24 mouse cellular contexts compared by ENCODE assay signal in genomic region chr1:34244678-34245077, GRCm38 (mm10).
DNase-seq lines count a peak whose midpoint lies in the region; ATAC-seq and TF ChIP-seq lines count a peak whose summit lies in the region.
"Had no signal": no experiment of that assay in that cellular context is flagged by ENCODE, and none has a peak within 500 bp of the region (broad histone marks: within the 10 kb centered on the region; RNA-seq: fewer than 3 reads in every experiment).

No protein-coding gene starts in this region.

- H3K4me2 ChIP-seq in heart, embryonic 14.5 days (ENCODE audit: low read length) = no peak overlapping the region
- H3K4me2 ChIP-seq in kidney, embryonic 16.5 days (replicated peaks; ENCODE audit: low read depth, low read length) = no peak overlapping the region
- H3K4me2 ChIP-seq in kidney, embryonic 14.5 days (replicated peaks; ENCODE audit: low read depth, low read length) = no peak overlapping the region
- H3K4me2 ChIP-seq in heart, postnatal 0 days (ENCODE audit: low read depth, low read length) = no peak overlapping the region
- H3K4me2 ChIP-seq: forebrain, embryonic 13.5 days; hindbrain, embryonic 15.5 days; limb, embryonic 12.5 days; liver, embryonic 15.5 days; lung, embryonic 14.5 days had no signal

- no peak for TF ChIP-seq EP300 in heart, postnatal 0 days (IDR thresholded peaks at IDR 0.05; ENCODE audit: low read depth)

- intact Hi-C loops in heart, postnatal 25 days (cut with DNase I) = no loop called here
- intact Hi-C loops in heart, postnatal 14 days (cut with DNase I) = no loop called here

- H3K4me1 ChIP-seq in heart, embryonic 14.5 days (ENCODE audit: control insufficient read depth in 2 of 2, insufficient read depth in 2 of 2, low read length in 2 of 2) = peaks cover 5 to 8% of the 10 kb centered on the region in 2 experiments; a peak in 3 of 4 replicates
- peaks cover 5% of the 10 kb centered on the region for H3K4me1 ChIP-seq in kidney, embryonic 16.5 days (ENCODE audit: insufficient read depth, low read length)
- H3K4me1 ChIP-seq in kidney, embryonic 14.5 days (ENCODE audit: control insufficient read depth, insufficient read depth, low read length) = no peaks in the 10 kb centered on the region
- peaks cover 12% of the 10 kb centered on the region for H3K4me1 ChIP-seq in heart, postnatal 0 days (ENCODE audit: control insufficient read depth, insufficient read depth)
- H3K4me1 ChIP-seq: forebrain, embryonic 13.5 days; hindbrain, embryonic 15.5 days; limb, embryonic 12.5 days; liver, embryonic 15.5 days had no signal

- H3K9me3 ChIP-seq in heart, embryonic 14.5 days (ENCODE audit: control insufficient read depth, low read length) = no peaks in the 10 kb centered on the region
- no peaks in the 10 kb centered on the region for H3K9me3 ChIP-seq in kidney, embryonic 16.5 days (ENCODE audit: low read length)
- no peaks in the 10 kb centered on the region for H3K9me3 ChIP-seq in kidney, embryonic 14.5 days (ENCODE audit: control insufficient read depth, low read length)
- H3K9me3 ChIP-seq in heart, postnatal 0 days (replicated peaks; ENCODE audit: control insufficient read depth, low read length) = no peaks in the 10 kb centered on the region
- H3K9me3 ChIP-seq: forebrain, embryonic 13.5 days; hindbrain, embryonic 15.5 days; limb, embryonic 12.5 days; liver, embryonic 15.5 days had no signal

- no peak for TF ChIP-seq CTCF in heart, postnatal 0 days (IDR thresholded peaks at IDR 0.05; ENCODE audit: low read depth)

- H3K27ac ChIP-seq in heart, embryonic 14.5 days (replicated peaks in 1 of 2; ENCODE audit: control insufficient read depth in 1 of 2, insufficient read depth in 1 of 2, low read depth in 2 of 2, low read length in 2 of 2) = peak overlapping the region; percentile 34 to 69
- H3K27ac ChIP-seq in kidney, embryonic 16.5 days (ENCODE audit: low read length) = no peak overlapping the region
- no peak overlapping the region for H3K27ac ChIP-seq in kidney, embryonic 14.5 days (ENCODE audit: low read depth, low read length)
- peak overlapping the region; percentile 80 for H3K27ac ChIP-seq in heart, postnatal 0 days (ENCODE audit: low read depth)
- H3K27ac ChIP-seq: forebrain, embryonic 13.5 days; hindbrain, embryonic 15.5 days; layer of hippocampus, adult 2 months; left cerebral cortex, adult 2 months; limb, embryonic 12.5 days; liver, embryonic 15.5 days had no signal

- H3K9ac ChIP-seq in heart, embryonic 14.5 days (ENCODE audit: low read length) = no peak overlapping the region
- H3K9ac ChIP-seq in kidney, embryonic 16.5 days (replicated peaks; ENCODE audit: low read length) = no peak overlapping the region
- H3K9ac ChIP-seq in kidney, embryonic 14.5 days (ENCODE audit: low read depth, low read length) = no peak overlapping the region
- no peak overlapping the region for H3K9ac ChIP-seq in heart, postnatal 0 days (replicated peaks; ENCODE audit: low read depth, low read length)
- H3K9ac ChIP-seq: forebrain, embryonic 13.5 days; hindbrain, embryonic 15.5 days; limb, embryonic 12.5 days; liver, embryonic 15.5 days; lung, embryonic 14.5 days had no signal

- H3K36me3 ChIP-seq in heart, embryonic 14.5 days (ENCODE audit: control insufficient read depth, insufficient read depth, low read length) = peaks cover 56% of the 10 kb centered on the region
- peaks cover 22% of the 10 kb centered on the region for H3K36me3 ChIP-seq in kidney, embryonic 16.5 days (ENCODE audit: insufficient read depth, low read length)
- H3K36me3 ChIP-seq in kidney, embryonic 14.5 days (ENCODE audit: control insufficient read depth, insufficient read depth, low read length) = peaks cover 26% of the 10 kb centered on the region; the same call in 1 of the 2 replicates
- H3K36me3 ChIP-seq in heart, postnatal 0 days (replicated peaks; ENCODE audit: control insufficient read depth, insufficient read depth, low read length) = peaks cover 59% of the 10 kb centered on the region

- no peak overlapping the region for H3K4me3 ChIP-seq in heart, embryonic 14.5 days (ENCODE audit: control insufficient read depth in 1 of 2, insufficient read depth in 1 of 2, low read depth in 1 of 2, low read length in 2 of 2)
- H3K4me3 ChIP-seq in kidney, embryonic 16.5 days (ENCODE audit: low read length) = no peak overlapping the region
- H3K4me3 ChIP-seq in kidney, embryonic 14.5 days (ENCODE audit: low read length) = no peak overlapping the region
- no peak overlapping the region for H3K4me3 ChIP-seq in heart, postnatal 0 days (ENCODE audit: low read depth, low read length)
- H3K4me3 ChIP-seq: forebrain, embryonic 13.5 days; hindbrain, embryonic 15.5 days; layer of hippocampus, adult 2 months; left cerebral cortex, adult 2 months; limb, embryonic 12.5 days; liver, embryonic 15.5 days had no signal

- ATAC-seq in heart, embryonic 14.5 days (ENCODE audit: insufficient number of reproducible peaks, insufficient read depth, low FRiP score, low read depth) = 0 out of 2 replicates have a peak, but pooled peaks have one; percentile 48
- ATAC-seq in kidney, embryonic 16.5 days (ENCODE audit: low FRiP score, low TSS enrichment) = peak; percentile 44; the same call in 1 of the 2 replicates
- ATAC-seq in kidney, embryonic 14.5 days (ENCODE audit: low FRiP score, low TSS enrichment) = no peak
- ATAC-seq in heart, postnatal 0 days (ENCODE audit: insufficient read depth, low read depth) = peak; percentile 74
- ATAC-seq: forebrain, embryonic 13.5 days; inflammation-experienced regulatory T-cells, adult 6 months had no signal

- no peaks in the 10 kb centered on the region for H3K27me3 ChIP-seq in heart, embryonic 14.5 days (ENCODE audit: control insufficient read depth, insufficient read depth, low read length)
- no peaks in the 10 kb centered on the region for H3K27me3 ChIP-seq in kidney, embryonic 16.5 days (ENCODE audit: insufficient read depth, low read length)
- H3K27me3 ChIP-seq in kidney, embryonic 14.5 days (ENCODE audit: control insufficient read depth, insufficient read depth, low read length) = no peaks in the 10 kb centered on the region
- no peaks in the 10 kb centered on the region for H3K27me3 ChIP-seq in heart, postnatal 0 days (ENCODE audit: control insufficient read depth, insufficient read depth, low read length)
- H3K27me3 ChIP-seq: forebrain, embryonic 13.5 days; hindbrain, embryonic 15.5 days; limb, embryonic 12.5 days; liver, embryonic 15.5 days had no signal

- 63% methylated on average over 10 of the region's 10 CpGs for WGBS in heart, embryonic 14.5 days
- 55% methylated on average over 10 of the region's 10 CpGs for WGBS in kidney, embryonic 16.5 days
- WGBS in kidney, embryonic 14.5 days = 64% methylated on average over 10 of the region's 10 CpGs
- WGBS in heart, postnatal 0 days = 51% methylated on average over 10 of the region's 10 CpGs

- DNase-seq in heart, adult 18-20 months = peak; percentile 54 to 55
- DNase-seq in heart, postnatal 25 days (ENCODE audit: low spot score) = no peak
- no peak for DNase-seq in heart, postnatal 14 days
- DNase-seq in heart, postnatal 0 days (ENCODE audit: low spot score) = peak; percentile 59
- no peak for DNase-seq in adrenal gland, adult (ENCODE audit: inconsistent age in 2 of 2, low spot score in 1 of 2)
- DNase-seq: adrenal gland, adult 2 months; cerebellum, adult 8-10 months; cerebellum, postnatal 36 days; gastrocnemius, postnatal 25 days; lung, embryonic 14.5 days; lung, postnatal 14 days; midbrain, embryonic 14.5 days; thymus, adult 2 months; thymus, postnatal 4 days had no signal

Comparison
In these comparisons a context has a peak if more than half of its experiments do, and no peak if none do; other contexts are left out.
1. DNase-seq: peak in heart, adult 18-20 months (2 of 2) and heart, postnatal 0 days (single experiment); none in heart, postnatal 25 days (single experiment), heart, postnatal 14 days (0 of 2) and adrenal gland, adult (0 of 2).
2. H3K27ac ChIP-seq: peak in heart, embryonic 14.5 days (2 of 2) and heart, postnatal 0 days (single experiment); none in kidney, embryonic 16.5 days (single experiment) and kidney, embryonic 14.5 days (single experiment).